Mouse (Mus musculus) layer of hippocampus, adult 9-11 months (tissue): ENCODE data around the gene Rgn.

Experiments used
- DNase-seq: peaks from one replicate; pipeline ENCODE4 v3.0.0; 2022

The Rgn gene

DNA sequence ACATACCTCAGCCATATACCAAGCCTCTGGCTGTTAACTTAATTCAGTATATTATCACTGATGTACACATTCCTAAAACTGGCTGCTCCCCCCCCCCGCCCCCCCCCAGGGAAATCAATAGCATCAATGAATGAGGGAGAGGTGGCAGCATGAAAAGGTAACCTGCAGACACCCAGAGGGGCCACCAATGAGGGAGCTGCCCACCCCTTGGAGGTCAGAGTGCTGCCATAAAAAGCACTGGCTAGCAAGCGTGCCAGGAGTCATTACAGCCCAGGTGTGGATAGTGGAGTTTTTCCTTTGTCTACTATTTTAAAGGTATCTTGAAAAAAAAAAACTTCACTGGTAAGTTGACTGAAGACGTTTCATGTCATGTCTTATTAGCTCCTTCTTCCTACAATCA is at the start of gene Rgn:
TSS of gene Rgn (plus strand) at position 256 of the 400 bp plus-strand sequence.
- no peak for DNase-seq

- no peak for DNase-seq
These were observed 29.2 kb upstream of the Rgn start for GRCm38 (mm10) chrX:20520290-20520939.

DNA sequence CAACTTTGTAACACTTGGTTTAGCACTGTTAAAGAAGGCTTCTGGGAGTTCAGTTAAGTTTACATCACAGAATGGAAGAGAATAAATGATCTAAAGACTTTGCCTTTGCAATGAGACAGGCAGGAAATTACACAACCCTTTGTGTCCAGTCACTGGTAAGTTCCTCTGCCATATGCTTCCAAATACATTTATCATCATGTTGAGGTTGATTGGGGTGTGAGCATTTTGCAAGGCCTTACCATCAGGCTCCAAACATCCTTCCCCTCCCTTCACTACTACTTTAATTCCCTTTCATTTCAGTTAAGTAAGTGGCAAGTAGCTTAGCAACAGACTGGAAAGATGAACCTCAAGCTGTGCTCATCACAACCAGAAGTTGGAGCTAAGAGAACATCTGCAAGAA is 28.0 kb upstream of the Rgn start:
- peak; percentile 1 for DNase-seq

GRCm38 (mm10) chrX:20532621-20533020 is 17.0 kb upstream of the Rgn start:
- no peak for DNase-seq

GRCm38 (mm10) chrX:20543867-20544266 is 5.7 kb upstream of the Rgn start:
- DNase-seq: no peak

DNA sequence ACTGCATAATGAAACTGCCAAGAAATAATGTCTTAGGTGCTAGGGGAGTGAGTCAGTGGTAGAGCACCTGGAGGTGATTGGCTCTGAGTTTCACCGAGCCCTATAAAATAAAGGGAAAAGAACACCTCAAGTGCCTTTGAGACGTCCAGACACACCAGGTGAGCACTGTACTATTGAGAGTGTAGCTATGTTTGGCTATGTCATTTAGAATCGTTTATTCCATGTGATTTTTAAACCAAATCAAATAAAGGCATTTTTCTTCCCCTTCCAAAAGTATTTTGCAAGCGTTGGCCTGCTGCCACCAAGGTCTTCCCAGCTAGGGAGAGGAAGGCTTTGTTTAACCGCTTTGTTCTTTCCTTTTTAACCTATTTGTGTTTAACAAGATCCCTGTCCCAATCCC is 2.0 kb upstream of the Rgn start:
- DNase-seq: no peak

GRCm38 (mm10) chrX:20548011-20548879 is 1.3 kb upstream of the Rgn start:
- DNase-seq: no peak

GRCm38 (mm10) chrX:20548880-20549440 is 627 bp upstream of the Rgn start:
- DNase-seq: no peak

DNA sequence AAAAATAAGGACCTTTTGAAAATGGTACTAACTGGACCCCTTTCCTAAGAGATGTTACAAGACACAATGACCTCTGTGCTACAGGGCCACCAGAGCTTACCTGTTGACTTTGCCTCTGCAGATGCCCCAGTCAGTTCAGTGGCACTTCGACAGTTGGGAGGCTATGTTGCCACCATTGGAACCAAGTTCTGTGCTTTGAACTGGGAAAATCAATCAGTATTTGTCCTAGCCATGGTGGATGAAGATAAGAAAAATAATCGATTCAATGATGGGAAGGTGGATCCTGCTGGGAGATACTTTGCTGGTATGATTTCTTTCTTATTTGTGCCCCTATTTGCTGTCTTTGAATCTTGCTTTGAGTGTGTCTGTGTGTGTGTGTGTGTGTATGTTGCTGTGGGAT is 2.6 kb downstream of the Rgn start:
- no peak for DNase-seq

DNA sequence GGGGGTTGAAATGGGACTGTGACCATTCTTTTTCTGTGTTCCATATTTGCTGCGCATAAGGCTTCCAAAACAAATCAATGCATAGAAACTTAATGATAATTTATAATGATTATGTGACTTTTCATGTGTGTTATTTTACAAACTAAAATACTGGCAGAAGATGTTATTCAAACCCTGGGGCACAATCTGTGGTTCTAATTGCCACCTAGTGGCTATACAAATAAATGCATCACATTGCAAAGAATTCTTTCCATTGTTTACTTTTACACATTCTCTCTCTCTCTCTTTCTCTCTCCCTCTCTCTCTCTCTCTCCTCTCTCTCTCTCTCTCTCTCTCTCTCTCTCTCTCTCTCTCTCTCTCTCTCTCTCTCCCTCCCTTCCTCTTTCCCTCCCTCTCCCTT is 12.3 kb downstream of the Rgn start:
- DNase-seq: no peak

DNA sequence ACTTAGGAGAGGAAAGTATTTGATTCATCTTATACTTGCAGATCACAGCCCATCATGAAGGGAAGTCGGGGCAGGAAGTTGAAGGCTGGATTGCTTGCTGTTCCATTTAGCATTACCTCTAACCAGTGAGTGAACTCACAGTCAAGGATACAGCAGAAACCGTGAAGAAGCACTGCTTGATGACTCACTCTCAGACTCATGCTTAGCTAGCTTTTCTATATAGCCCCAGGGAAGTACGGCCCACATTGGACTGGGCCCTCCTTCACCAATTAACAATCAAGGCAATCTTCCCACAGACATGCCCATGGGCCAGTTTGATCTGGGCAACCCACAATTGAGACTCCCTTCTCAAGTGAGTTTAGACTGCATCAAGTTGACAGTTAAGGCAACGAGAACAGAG is 14.4 kb downstream of the Rgn start:
- DNase-seq: no peak

DNA sequence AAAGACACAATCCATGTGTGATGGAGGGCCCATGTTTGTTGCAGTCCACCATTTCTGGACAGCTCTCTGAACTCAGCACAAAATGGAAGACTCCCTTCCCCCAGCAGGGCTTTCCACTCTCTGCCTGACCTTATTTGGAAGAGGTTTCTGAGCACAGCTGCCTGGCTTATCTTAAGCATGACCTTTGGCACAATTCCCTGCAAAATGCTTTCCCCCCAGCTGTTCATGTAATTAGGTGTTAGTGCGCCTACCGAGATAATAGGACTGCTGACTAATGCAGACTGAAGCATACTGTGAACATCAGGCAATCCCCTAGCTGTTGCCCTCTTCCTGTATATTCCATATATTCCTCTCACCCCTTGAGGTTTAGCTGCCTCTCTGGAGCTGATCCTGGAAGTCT is 21.4 kb downstream of the Rgn start:
- no peak for DNase-seq

GRCm38 (mm10) chrX:20572683-20573082 is 23.1 kb downstream of the Rgn start:
- DNase-seq: no peak

- no peak for DNase-seq
These were observed 24.3 kb downstream of the Rgn start for GRCm38 (mm10) chrX:20573927-20574326.

DNA sequence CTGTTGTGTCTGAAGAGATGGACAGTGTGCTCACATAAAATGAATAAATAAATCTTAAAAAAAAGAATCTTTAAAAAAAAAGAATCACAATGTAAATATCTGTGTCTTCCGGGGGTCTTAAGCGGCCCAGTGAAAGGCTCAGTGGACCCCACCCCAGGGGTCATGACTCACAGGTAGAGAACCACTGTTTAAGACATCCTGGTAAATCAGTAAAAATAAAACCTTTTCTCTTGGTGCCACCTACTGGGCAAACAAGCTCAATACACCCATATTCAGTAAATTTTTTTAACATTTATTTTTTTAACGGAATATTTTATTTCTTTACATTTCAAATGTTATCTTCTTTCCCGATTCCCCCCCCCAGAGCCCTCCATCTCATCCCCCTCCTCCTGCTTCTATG is 38.4 kb downstream of the Rgn start:
- no peak for DNase-seq

- no peak for DNase-seq
These were observed 58.9 kb downstream of the Rgn start for GRCm38 (mm10) chrX:20608500-20608899.
